Comparison of ENCODE assay signal across 8 mouse cellular contexts in the genomic region with DNA sequence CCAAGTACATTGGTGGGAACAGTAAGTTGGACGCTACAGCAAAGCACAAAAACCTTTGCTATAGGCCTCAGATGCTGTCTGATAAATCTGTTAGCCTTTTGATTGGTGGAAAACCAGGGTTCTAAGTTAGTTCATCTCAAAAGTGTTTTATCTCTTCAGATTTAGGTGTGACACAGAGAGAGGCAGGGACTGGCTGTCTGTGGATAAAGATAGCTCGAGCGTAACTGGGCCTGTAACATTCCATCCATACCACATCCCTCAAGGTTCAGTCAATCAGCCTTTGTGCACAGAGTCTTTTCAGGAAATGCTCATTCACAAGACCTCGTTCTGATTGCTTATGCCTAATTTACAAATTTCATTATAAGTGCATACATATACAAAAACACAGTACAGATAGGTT. TPM values are rescaled to one million over a fixed set of nuclear protein-coding genes. Genes with fewer than 3 reads are reported as not detected.
DNase-seq lines count a peak whose midpoint lies in the region; ATAC-seq and TF ChIP-seq lines count a peak whose summit lies in the region.

No protein-coding gene starts in this region.

- no peaks in the 10 kb centered on the region; the same call in 1 of the 2 replicates for H3K36me3 ChIP-seq in embryonic facial prominence, embryonic 14.5 days (ENCODE audit: control insufficient read depth, insufficient read depth, low read length)
- no peaks in the 10 kb centered on the region; the same call in 1 of the 2 replicates for H3K36me3 ChIP-seq in hindbrain, embryonic 15.5 days
- H3K36me3 ChIP-seq in midbrain, postnatal 0 days (ENCODE audit: insufficient read depth, low read length), result no peaks in the 10 kb centered on the region

- H3K9ac ChIP-seq in embryonic facial prominence, embryonic 14.5 days (ENCODE audit: low read depth, low read length), result no peak overlapping the region
- H3K9ac ChIP-seq in hindbrain, embryonic 15.5 days, result no peak overlapping the region
- H3K9ac ChIP-seq in midbrain, postnatal 0 days (replicated peaks; ENCODE audit: low read length, poor library complexity, severe bottlenecking), result no peak overlapping the region

- no peak for TF ChIP-seq CTCF in left cerebral cortex, adult 2 months (IDR thresholded peaks at IDR 0.05)
- TF ChIP-seq CTCF in midbrain, postnatal 0 days (IDR thresholded peaks at IDR 0.05), result no peak

- H3K4me3 ChIP-seq in left cerebral cortex, adult 2 months, result no peak overlapping the region
- no peak overlapping the region for H3K4me3 ChIP-seq in embryonic facial prominence, embryonic 14.5 days (ENCODE audit: low read depth, low read length)
- no peak overlapping the region for H3K4me3 ChIP-seq in hindbrain, embryonic 15.5 days
- H3K4me3 ChIP-seq in midbrain, postnatal 0 days (ENCODE audit: low read depth, low read length), result no peak overlapping the region

- H3K27me3 ChIP-seq in embryonic facial prominence, embryonic 14.5 days (replicated peaks; ENCODE audit: control insufficient read depth, insufficient read depth, low read length), result no peaks in the 10 kb centered on the region
- H3K27me3 ChIP-seq in hindbrain, embryonic 15.5 days, result no peaks in the 10 kb centered on the region
- H3K27me3 ChIP-seq in midbrain, postnatal 0 days (ENCODE audit: insufficient read depth, low read length), result no peaks in the 10 kb centered on the region

- DNase-seq in left cerebral cortex, adult 2 months (ENCODE audit: extremely low spot score in 1 of 2, low spot score in 2 of 2), result no peak
- DNase-seq in left cerebral cortex, postnatal 14 days (ENCODE audit: low spot score in 2 of 2), result no peak
- DNase-seq in embryonic facial prominence, embryonic 14.5 days (ENCODE audit: low spot score), result peak; percentile 37
- DNase-seq in midbrain, postnatal 0 days (ENCODE audit: low spot score), result no peak
- DNase-seq in adrenal gland, adult 18-20 months (ENCODE audit: low spot score in 2 of 2), result no peak
- no peak for DNase-seq in thymus, postnatal 4 days

- H3K27ac ChIP-seq in left cerebral cortex, adult 2 months, result peak overlapping the region; percentile 53
- H3K27ac ChIP-seq in embryonic facial prominence, embryonic 14.5 days (replicated peaks; ENCODE audit: low read depth, low read length), result peak overlapping the region; percentile 12
- 0 out of 2 replicates have a peak overlapping the region, but pooled peaks have one; percentile 30 for H3K27ac ChIP-seq in hindbrain, embryonic 15.5 days (replicated peaks)
- no peak overlapping the region for H3K27ac ChIP-seq in midbrain, postnatal 0 days (ENCODE audit: low read depth, low read length)

- peak overlapping the region; percentile 21; the same call in 1 of the 2 replicates for H3K4me2 ChIP-seq in embryonic facial prominence, embryonic 14.5 days (ENCODE audit: low read depth, low read length)
- peak overlapping the region; percentile 21 for H3K4me2 ChIP-seq in hindbrain, embryonic 15.5 days
- peak overlapping the region; percentile 7; the same call in 1 of the 2 replicates for H3K4me2 ChIP-seq in midbrain, postnatal 0 days (ENCODE audit: low read depth, low read length, poor library complexity, severe bottlenecking)

- intact Hi-C loops in left cerebral cortex, adult 2 months (cut with DNase I), result no loop called here
- intact Hi-C loops in left cerebral cortex, postnatal 14 days (cut with DNase I), result no loop called here

- no peaks in the 10 kb centered on the region for H3K9me3 ChIP-seq in embryonic facial prominence, embryonic 14.5 days (ENCODE audit: control insufficient read depth, low read length)
- no peaks in the 10 kb centered on the region for H3K9me3 ChIP-seq in hindbrain, embryonic 15.5 days
- H3K9me3 ChIP-seq in midbrain, postnatal 0 days (ENCODE audit: low read length), result no peaks in the 10 kb centered on the region

- H3K4me1 ChIP-seq in embryonic facial prominence, embryonic 14.5 days (ENCODE audit: control insufficient read depth, insufficient read depth, low read length), result peaks cover 27% of the 10 kb centered on the region
- peaks cover 41% of the 10 kb centered on the region for H3K4me1 ChIP-seq in hindbrain, embryonic 15.5 days (replicated peaks)
- peaks cover 12% of the 10 kb centered on the region for H3K4me1 ChIP-seq in midbrain, postnatal 0 days (ENCODE audit: insufficient read depth, low read length)

- no peak for ATAC-seq in embryonic facial prominence, embryonic 14.5 days (ENCODE audit: low read depth)
- ATAC-seq in hindbrain, embryonic 15.5 days (ENCODE audit: low FRiP score, low read depth), result no peak
- ATAC-seq in midbrain, postnatal 0 days (ENCODE audit: low FRiP score), result no peak
- no peak for ATAC-seq in erythroblast, adult 5-6 weeks (replicated peaks; ENCODE audit: low FRiP score, poor library complexity, severe bottlenecking)

- whole genome bisulfite sequencing in embryonic facial prominence, embryonic 14.5 days, result 16% methylated on average over 4 of the region's 4 CpGs
- WGBS in hindbrain, embryonic 15.5 days, result 13% methylated on average over 4 of the region's 4 CpGs
- WGBS in midbrain, postnatal 0 days, result 26% methylated on average over 4 of the region's 4 CpGs

RNA-seq across cellular contexts. Expression of gene 4921524J17Rik, which starts 3.4 kb away (rescaled TPM):
- total RNA-seq in left cerebral cortex, adult 2 months (2021), result 10 to 100 TPM in 1 of 2 experiments, 1 to 10 TPM in 1; 9.0 to 13.2 TPM
- 10 to 100 TPM; 14.9 to 17.6 TPM for total RNA-seq in left cerebral cortex, postnatal 14 days (2021)
- 50.2 and 53.4 TPM in 2 replicates for polyA plus RNA-seq in embryonic facial prominence, embryonic 14.5 days (2014; fragmentation: Nextera tagmentation; extraction: Ambion mirVana)
- polyA plus RNA-seq in hindbrain, embryonic 15.5 days (2015; fragmentation: Nextera tagmentation; extraction: Ambion mirVana), result 36.8 and 38.1 TPM in 2 replicates
- total RNA-seq in midbrain, postnatal 0 days (2014; rRNA removed), result 13.4 and 17.9 TPM in 2 replicates
- polyA plus RNA-seq in midbrain, postnatal 0 days (2015; fragmentation: Nextera tagmentation; extraction: Ambion mirVana), result 40.7 and 48.0 TPM in 2 replicates
- total RNA-seq in erythroblast, adult 5-6 weeks (2015; ENCODE audit: low replicate concordance), result 9.4 and 22.5 TPM in 2 replicates
- 8.3 and 15.9 TPM in 2 replicates for total RNA-seq in erythroblast, adult 5-6 weeks (2017; ENCODE audit: low replicate concordance)
- total RNA-seq in adrenal gland, adult 18-20 months (2021), result 10 to 100 TPM; 16.8 to 34.1 TPM

RNA-seq across cellular contexts. Expression of gene Mylk3, which starts 43.1 kb away (rescaled TPM):
- 1 to 10 TPM; 3.6 to 5.2 TPM for total RNA-seq in left cerebral cortex, adult 2 months (2021)
- total RNA-seq in left cerebral cortex, postnatal 14 days (2021), result 1 to 10 TPM; 1.9 to 3.5 TPM
- polyA plus RNA-seq in embryonic facial prominence, embryonic 14.5 days (2014; fragmentation: Nextera tagmentation; extraction: Ambion mirVana), result 2.3 and 2.8 TPM in 2 replicates
- polyA plus RNA-seq in hindbrain, embryonic 15.5 days (2015; fragmentation: Nextera tagmentation; extraction: Ambion mirVana), result 0.28 and 0.47 TPM in 2 replicates
- 0.09 TPM in 1 of 2 replicates, not detected in the other for total RNA-seq in midbrain, postnatal 0 days (2014; rRNA removed)
- polyA plus RNA-seq in midbrain, postnatal 0 days (2015; fragmentation: Nextera tagmentation; extraction: Ambion mirVana), result 0.18 and 0.46 TPM in 2 replicates
- 48.0 and 94.9 TPM in 2 replicates for total RNA-seq in erythroblast, adult 5-6 weeks (2015; ENCODE audit: low replicate concordance)
- total RNA-seq in erythroblast, adult 5-6 weeks (2017; ENCODE audit: low replicate concordance), result 229 and 257 TPM in 2 replicates
- total RNA-seq in adrenal gland, adult 18-20 months (2021), result under 1 TPM; 0.45 to 0.70 TPM

Comparison
In these comparisons a context has a peak if more than half of its experiments do, and no peak if none do; other contexts are left out.
1. RNA of gene Mylk3, which starts 43.1 kb away (total RNA-seq): 48.0 to 257 TPM in erythroblast, adult 5-6 weeks; 3.6 to 5.2 TPM in left cerebral cortex, adult 2 months, 1.9 to 3.5 TPM in left cerebral cortex, postnatal 14 days, 0.45 to 0.70 TPM in adrenal gland, adult 18-20 months and 0.09 TPM in midbrain, postnatal 0 days; every median in the first group is over 4 times any median in the second.
2. Peak in every context shown above with its lines, with median percentiles within 50 percentile points of each other: H3K4me2 ChIP-seq.